Mouse (Mus musculus): Measurements from ENCODE around the gene Stk24.

The Stk24 gene

GRCm38 (mm10) chr14:121351737-121352136, 28.1 kb downstream of the Stk24 start:
- DNase-seq (ENCODE audit: low read depth): no peak

GRCm38 (mm10) chr14:121350011-121350410, 29.8 kb downstream of the Stk24 start:
- no peak for DNase-seq (ENCODE audit: low read depth)

GRCm38 (mm10) chr14:121349291-121349690, 30.5 kb downstream of the Stk24 start:
- DNase-seq (ENCODE audit: low read depth): no peak

GRCm38 (mm10) chr14:121348256-121348655, 31.6 kb downstream of the Stk24 start:
- DNase-seq (ENCODE audit: low read depth): no peak

GRCm38 (mm10) chr14:121347134-121347533, 32.7 kb downstream of the Stk24 start:
- DNase-seq (ENCODE audit: low read depth): no peak

GRCm38 (mm10) chr14:121346654-121347053, 33.2 kb downstream of the Stk24 start:
- no peak for DNase-seq (ENCODE audit: low read depth)

GRCm38 (mm10) chr14:121346053-121346452, 33.8 kb downstream of the Stk24 start:
- DNase-seq (ENCODE audit: low read depth): no peak

GRCm38 (mm10) chr14:121344928-121345327, 34.9 kb downstream of the Stk24 start:
- DNase-seq (ENCODE audit: low read depth): no peak

GRCm38 (mm10) chr14:121342885-121343284, 36.9 kb downstream of the Stk24 start:
- DNase-seq (ENCODE audit: low read depth): no peak

GRCm38 (mm10) chr14:121339951-121340401, 39.8 kb downstream of the Stk24 start:
- DNase-seq (ENCODE audit: low read depth): no peak

- DNase-seq (ENCODE audit: low read depth): no peak
Observed at GRCm38 (mm10) chr14:121338819-121339573, 40.8 kb downstream of the Stk24 start.

GRCm38 (mm10) chr14:121330090-121330408, 49.8 kb downstream of the Stk24 start:
- DNase-seq (ENCODE audit: low read depth): no peak

- no peak for DNase-seq (ENCODE audit: low read depth)
Observed at GRCm38 (mm10) chr14:121329401-121330089, 50.3 kb downstream of the Stk24 start.

- no peak for DNase-seq (ENCODE audit: low read depth)
Observed at GRCm38 (mm10) chr14:121328878-121329277, 50.9 kb downstream of the Stk24 start.

- DNase-seq (ENCODE audit: low read depth): peak; percentile 28
Observed at GRCm38 (mm10) chr14:121326432-121326831, 53.4 kb downstream of the Stk24 start.

GRCm38 (mm10) chr14:121324521-121325330, 55.1 kb downstream of the Stk24 start:
- DNase-seq (ENCODE audit: low read depth): peak; percentile 84

GRCm38 (mm10) chr14:121322641-121323040, 57.2 kb downstream of the Stk24 start:
- no peak for DNase-seq (ENCODE audit: low read depth)

- no peak for DNase-seq (ENCODE audit: low read depth)
Observed at GRCm38 (mm10) chr14:121322150-121322549, 57.7 kb downstream of the Stk24 start.

- peak; percentile 82 for DNase-seq (ENCODE audit: low read depth)
Observed at GRCm38 (mm10) chr14:121318382-121318781, 61.4 kb downstream of the Stk24 start.

- DNase-seq (ENCODE audit: low read depth): no peak
Observed at GRCm38 (mm10) chr14:121317312-121317671, 62.5 kb downstream of the Stk24 start.

GRCm38 (mm10) chr14:121316631-121317311, 63.0 kb downstream of the Stk24 start:
- no peak for DNase-seq (ENCODE audit: low read depth)

- no peak for DNase-seq (ENCODE audit: low read depth)
Observed at GRCm38 (mm10) chr14:121316136-121316535, 63.7 kb downstream of the Stk24 start.

All from 416B (cell line).